In genomic region chr12:70234938-70235484, GRCm38 (mm10) we compare ENCODE assay signal across 8 mouse cellular contexts. TPM values are rescaled to one million over a fixed set of nuclear protein-coding genes. Genes with fewer than 3 reads are reported as not detected.
DNase-seq lines count a peak whose midpoint lies in the region; ATAC-seq and TF ChIP-seq lines count a peak whose summit lies in the region.

No protein-coding gene starts in this region.

- 0 out of 2 replicates have a peak, but pooled peaks cover 3% of the 10 kb centered on the region for H3K27me3 ChIP-seq in forebrain, embryonic 13.5 days
- no peaks in the 10 kb centered on the region for H3K27me3 ChIP-seq in megakaryocyte, embryonic 14.5 days (replicated peaks)
- H3K27me3 ChIP-seq in small intestine, adult 2 months (ENCODE audit: control insufficient read depth, insufficient read depth, low read length) = peaks cover 4% of the 10 kb centered on the region; the same call in 1 of the 2 replicates

- WGBS in forebrain, embryonic 13.5 days = 7% methylated on average over 13 of the region's 13 CpGs
- 10% methylated on average over 13 of the region's 13 CpGs for WGBS in small intestine, adult 2 months

- intact Hi-C loops in left cerebral cortex, postnatal 10 days (cut with DNase I) = loop anchor here (2.0 kb wide), 1 partner anchor 196 kb away; no protein-coding TSS in a partner anchor

- H3K9me3 ChIP-seq in forebrain, embryonic 13.5 days (replicated peaks) = no peaks in the 10 kb centered on the region
- no peaks in the 10 kb centered on the region for H3K9me3 ChIP-seq in megakaryocyte, embryonic 14.5 days

- peak overlapping the region; percentile 66 for H3K4me2 ChIP-seq in forebrain, embryonic 13.5 days

- H3K27ac ChIP-seq in forebrain, embryonic 13.5 days = no peak overlapping the region; the same call in 1 of the 2 replicates
- H3K27ac ChIP-seq in small intestine, adult 2 months (ENCODE audit: insufficient read depth, low read depth, low read length) = no peak overlapping the region

- ATAC-seq in forebrain, embryonic 13.5 days = peak; percentile 80
- ATAC-seq in hematopoietic stem cell, adult 5-6 weeks (replicated peaks in 1 of 2; ENCODE audit: insufficient read depth in 1 of 2, low FRiP score in 2 of 2, low TSS enrichment in 1 of 2, low read depth in 1 of 2, poor library complexity in 2 of 2, severe bottlenecking in 2 of 2) = peak; percentile 50 to 58

- H3K36me3 ChIP-seq in forebrain, embryonic 13.5 days (ENCODE audit: poor library complexity, severe bottlenecking) = no peaks in the 10 kb centered on the region
- H3K36me3 ChIP-seq in megakaryocyte, embryonic 14.5 days (replicated peaks; ENCODE audit: low read length) = peaks cover 3% of the 10 kb centered on the region
- H3K36me3 ChIP-seq in small intestine, adult 2 months (ENCODE audit: control insufficient read depth, insufficient read depth, low read length) = no peaks in the 10 kb centered on the region

- no peak for TF ChIP-seq POLR2A in small intestine, adult 2 months (IDR thresholded peaks at IDR 0.05; ENCODE audit: low read depth, low read length)

- peak; percentile 74 for DNase-seq in layer of hippocampus, adult 11-12 months (ENCODE audit: low spot score)
- no peak for DNase-seq in layer of hippocampus, adult 9-10 months (ENCODE audit: low spot score)
- peak; percentile 29 for DNase-seq in cerebellum, adult 11-12 months
- DNase-seq in left cerebral cortex, postnatal 10 days (ENCODE audit: extremely low spot score in 1 of 2, low spot score in 2 of 2) = peak; percentile 62 to 75

- peaks cover 20% of the 10 kb centered on the region for H3K4me1 ChIP-seq in forebrain, embryonic 13.5 days
- peaks cover 52% of the 10 kb centered on the region for H3K4me1 ChIP-seq in megakaryocyte, embryonic 14.5 days
- peaks cover 4% of the 10 kb centered on the region; the same call in 1 of the 2 replicates for H3K4me1 ChIP-seq in small intestine, adult 2 months (ENCODE audit: control insufficient read depth, insufficient read depth, insufficient read length, low read length)

- H3K4me3 ChIP-seq in forebrain, embryonic 13.5 days = peak overlapping the region; percentile 36
- peak overlapping the region; percentile 90 for H3K4me3 ChIP-seq in megakaryocyte, embryonic 14.5 days (replicated peaks)
- H3K4me3 ChIP-seq in small intestine, adult 2 months (ENCODE audit: low read depth, low read length) = peak overlapping the region; percentile 48

- peak; percentile 62; the same call in 1 of the 2 replicates for TF ChIP-seq CTCF in small intestine, adult 2 months (IDR thresholded peaks at IDR 0.05; ENCODE audit: extremely low read depth, insufficient read length, insufficient replicate concordance, low read depth, low read length)

- peak overlapping the region; percentile 69 for H3K9ac ChIP-seq in forebrain, embryonic 13.5 days

RNA-seq across cellular contexts. Expression of gene Pygl, which starts 3.7 kb away (rescaled TPM):
- polyA plus RNA-seq in forebrain, embryonic 13.5 days (2015; fragmentation: Nextera tagmentation; extraction: Ambion mirVana) = 2.5 and 3.4 TPM in 2 replicates
- total RNA-seq in hematopoietic stem cell, adult 5-6 weeks (2017) = 77.9 and 124 TPM in 2 replicates
- total RNA-seq in left cerebral cortex, postnatal 10 days (2021) = 1 to 10 TPM; 2.9 to 4.4 TPM
- polyA plus RNA-seq in megakaryocyte, embryonic 14.5 days (2012; ENCODE audit: insufficient read depth, low replicate concordance) = 1.8 and 35.0 TPM in 2 replicates
- 2.2 and 2.8 TPM in 2 replicates for polyA plus RNA-seq in small intestine, adult 2 months (2012; rRNA removed)

Comparison
In these comparisons a context has a peak if more than half of its experiments do, and no peak if none do; other contexts are left out.
1. H3K4me3 ChIP-seq: peak in every context shown above with its lines; median percentile 90 in megakaryocyte, embryonic 14.5 days; 48 in small intestine, adult 2 months; 36 in forebrain, embryonic 13.5 days.